Mouse (Mus musculus) liver, adult 2 months (tissue): ENCODE data around the gene Atp5l. TPM values are rescaled to one million over a fixed set of nuclear protein-coding genes. Genes with fewer than 3 reads are reported as not detected.

Experiments used
- DNase-seq: peaks from one replicate; pipeline ENCODE4 v3.0.0-alpha.2; 2011; ENCODE audit warnings: low read depth, low spot score; ENCODE audit errors: extremely low read depth
- H3K27ac ChIP-seq: fragments of 200-500 bp; replicated peaks from 2 replicates; pipeline ENCODE4 v1.5.1; 2012; ENCODE audit warnings: low read depth, mild to moderate bottlenecking, control low read depth, inconsistent platforms, low read length; ENCODE audit not compliant: insufficient read depth
- H3K27me3 ChIP-seq: fragments of 200-500 bp; 2 replicates; pipeline ENCODE4 v1.6.1; 2012; ENCODE audit warnings: mild to moderate bottlenecking, moderate library complexity, low read length, inconsistent platforms; ENCODE audit not compliant: control insufficient read depth, insufficient read depth
- H3K36me3 ChIP-seq: fragments of 200-500 bp; 2 replicates; pipeline ENCODE4 v1.6.1; 2012; ENCODE audit warnings: low read length, inconsistent platforms; ENCODE audit not compliant: control insufficient read depth, insufficient read depth
- H3K4me1 ChIP-seq: fragments of 200-500 bp; 2 replicates; pipeline ENCODE4 v1.6.1; 2011; ENCODE audit warnings: low read length; ENCODE audit not compliant: control insufficient read depth, insufficient read depth
- H3K4me3 ChIP-seq: fragments of 200-500 bp; 2 replicates; pipeline ENCODE4 v1.5.1; 2011; ENCODE audit warnings: low read depth, mild to moderate bottlenecking, control low read depth, low read length, moderate library complexity; ENCODE audit not compliant: insufficient read depth
- H3K79me2 ChIP-seq: fragments of 200-500 bp; 2 replicates; pipeline ENCODE4 v1.6.1; 2012; ENCODE audit warnings: inconsistent platforms, mild to moderate bottlenecking, low read length, moderate library complexity; ENCODE audit not compliant: control insufficient read depth, insufficient read depth
- H3K9ac ChIP-seq: fragments of 200-500 bp; 2 replicates; pipeline ENCODE4 v1.6.1; 2012; ENCODE audit warnings: low read depth, mild to moderate bottlenecking, control low read depth, inconsistent platforms, low read length
- CTCF ChIP-seq: fragments of 200-500 bp; IDR thresholded peaks from 2 replicates; pipeline ENCODE4 v1.5.1; 2011; ENCODE audit warnings: low read depth, low read length, control low read depth
- POLR2A ChIP-seq: fragments of 200-500 bp; IDR thresholded peaks from 2 replicates; pipeline ENCODE4 v1.6.1; 2011; ENCODE audit warnings: low read length, control low read depth; ENCODE audit not compliant: insufficient read depth; ENCODE audit errors: extremely low read depth
- WGBS: fragments of 180-500 bp; shearing (Covaris S2); methylation state at CpG from one replicate; pipeline ENCODE4 v1.1.7; 2018; 5-methylcytosine and 5-hydroxymethylcytosine counted together
- polyA plus RNA-seq: library from polyadenylated mRNA; depleted of rRNA; stranded (reverse); fragments of >200 nt; gene quantifications from 2 replicates; pipeline ENCODE4 v1.2.3, GENCODE M21; 2012
- total RNA-seq: library from RNA; depleted of rRNA; stranded (reverse); fragments of >200 nt; gene quantifications from 2 replicates; pipeline ENCODE4 v1.2.3, GENCODE M21; 2014

The Atp5l gene
- total and polyA plus RNA-seq, 2 experiments = 372 to 586 TPM

DNA sequence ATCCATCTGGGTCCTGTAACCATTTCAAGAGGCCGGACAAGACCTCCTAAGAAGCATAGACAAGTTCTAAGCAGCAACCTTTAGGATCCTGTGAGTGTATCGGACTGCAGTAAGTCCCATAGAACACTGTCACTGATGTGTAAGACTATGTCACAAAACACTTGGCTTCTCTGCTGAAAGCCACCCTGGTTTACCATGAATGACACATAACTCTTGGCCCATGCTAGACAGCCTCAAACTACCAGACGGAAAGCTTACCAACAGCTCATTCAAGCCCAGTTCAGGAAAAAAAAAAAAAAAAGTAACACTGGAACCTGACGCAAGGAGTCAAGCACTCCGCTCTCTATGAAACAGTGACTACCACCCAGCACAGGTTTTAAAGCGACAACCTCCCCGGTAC is 42.9 kb downstream of the Atp5l start:
- no peak for TF ChIP-seq POLR2A
- TF ChIP-seq CTCF = no peak
- Histone ChIP-seq H3K79me2 (peaks cover 41% of the 10 kb centered on the region), H3K4me1 (peaks cover 20% of the 10 kb centered on the region), H3K27ac (no peak overlapping the region), H3K36me3 (no peaks in the 10 kb centered on the region), H3K4me3 (no peak overlapping the region), H3K9ac (no peak overlapping the region), H3K27me3 (no peaks in the 10 kb centered on the region)
- 93% methylated on average over 7 of the region's 7 CpGs for WGBS
- no peak for DNase-seq

DNA sequence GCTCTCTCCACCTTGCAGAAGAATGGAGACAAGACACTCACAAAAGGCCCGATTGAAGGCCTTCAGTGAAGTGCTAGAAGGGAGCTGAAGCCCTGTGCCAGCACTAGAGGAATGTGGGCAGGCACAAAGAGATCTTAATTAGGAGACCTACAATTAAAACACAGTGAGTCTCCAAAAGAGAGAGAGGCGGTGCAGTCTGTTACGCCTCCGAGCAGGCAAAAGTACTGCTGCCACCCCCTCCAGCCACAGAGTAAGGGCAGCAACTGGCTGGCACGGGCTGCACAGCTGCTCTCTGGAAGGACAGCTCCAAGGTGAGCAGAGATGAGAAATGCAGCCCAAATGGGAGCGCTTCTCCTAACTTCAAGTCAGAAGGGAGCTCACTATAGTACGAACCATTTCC is 45.1 kb downstream of the Atp5l start:
- Histone ChIP-seq H3K9ac (no peak overlapping the region), H3K4me1 (peaks cover 19% of the 10 kb centered on the region), H3K4me3 (no peak overlapping the region), H3K27ac (no peak overlapping the region), H3K36me3 (no peaks in the 10 kb centered on the region), H3K79me2 (peaks cover 50% of the 10 kb centered on the region), H3K27me3 (no peaks in the 10 kb centered on the region)
- TF ChIP-seq POLR2A (no peak), CTCF (no peak)
- WGBS = 78% methylated on average over 7 of the region's 7 CpGs
- DNase-seq = no peak

GRCm38 (mm10) chr9:44874198-44874597 is 46.3 kb downstream of the Atp5l start:
- no peaks in the 10 kb centered on the region for H3K27me3 ChIP-seq
- no peak overlapping the region for H3K4me3 ChIP-seq
- H3K79me2 ChIP-seq = peaks cover 50% of the 10 kb centered on the region; the same call in 1 of the 2 replicates
- H3K4me1 ChIP-seq = peaks cover 7% of the 10 kb centered on the region
- no peak overlapping the region for H3K27ac ChIP-seq
- H3K36me3 ChIP-seq = no peaks in the 10 kb centered on the region
- TF ChIP-seq POLR2A (no peak), CTCF (no peak)
- no peak for DNase-seq
- no peak overlapping the region for H3K9ac ChIP-seq

GRCm38 (mm10) chr9:44873665-44874064 is 46.9 kb downstream of the Atp5l start:
- no peak overlapping the region for H3K27ac ChIP-seq
- H3K36me3 ChIP-seq = no peaks in the 10 kb centered on the region
- no peak for DNase-seq
- no peaks in the 10 kb centered on the region for H3K27me3 ChIP-seq
- TF ChIP-seq POLR2A (no peak), CTCF (no peak)
- no peak overlapping the region for H3K9ac ChIP-seq
- peaks cover 4% of the 10 kb centered on the region; the same call in 1 of the 2 replicates for H3K4me1 ChIP-seq
- whole genome bisulfite sequencing = 32% methylated on average over 5 of the region's 5 CpGs
- no peak overlapping the region for H3K4me3 ChIP-seq
- H3K79me2 ChIP-seq = peaks cover 45% of the 10 kb centered on the region; the same call in 1 of the 2 replicates

GRCm38 (mm10) chr9:44868336-44869094 is 52.0 kb downstream of the Atp5l start:
- no peak overlapping the region for H3K9ac ChIP-seq

GRCm38 (mm10) chr9:44867664-44868063 is 52.9 kb downstream of the Atp5l start:
- Histone ChIP-seq H3K4me3 (no peak overlapping the region), H3K9ac (no peak overlapping the region), H3K4me1 (peaks cover 16% of the 10 kb centered on the region), H3K27me3 (no peaks in the 10 kb centered on the region), H3K36me3 (no peaks in the 10 kb centered on the region; the same call in 1 of the 2 replicates), H3K27ac (no peak overlapping the region), H3K79me2 (peaks cover 53% of the 10 kb centered on the region)
- no peak for TF ChIP-seq CTCF
- no peak for TF ChIP-seq POLR2A
- DNase-seq = no peak
- 73% methylated on average over 3 of the region's 3 CpGs for WGBS

More at GRCm38 (mm10) chr9:44868336-44869094, 52.0 kb downstream of the Atp5l start:
- no peak for DNase-seq
- Histone ChIP-seq H3K79me2 (peaks cover 50% of the 10 kb centered on the region), H3K4me1 (peaks cover 18% of the 10 kb centered on the region), H3K27ac (no peak overlapping the region), H3K27me3 (no peaks in the 10 kb centered on the region), H3K4me3 (no peak overlapping the region), H3K36me3 (no peaks in the 10 kb centered on the region; the same call in 1 of the 2 replicates)
- WGBS = 81% methylated on average over 13 of the region's 13 CpGs
- TF ChIP-seq POLR2A = no peak
- TF ChIP-seq CTCF = no peak
